Mouse (Mus musculus): ENCODE measurements around the gene Cd300ld3. TPM values are rescaled to one million over a fixed set of nuclear protein-coding genes. Genes with fewer than 3 reads are reported as not detected.
"Not testable (repeated sequence)": the region's sequence is repeated elsewhere in the genome, so short reads cannot be mapped to it uniquely, and the experiment has no call there.

The Cd300ld3 gene
- total RNA-seq, 2 experiments from 2014 or later, result 1.8 TPM; not detected in 1

- DNase-seq (ENCODE audit: low spot score in 2 of 2), result no peak
Measured at GRCm38 (mm10) chr11:115054537-115054936, 6.3 kb upstream of the Cd300ld3 start.

DNA sequence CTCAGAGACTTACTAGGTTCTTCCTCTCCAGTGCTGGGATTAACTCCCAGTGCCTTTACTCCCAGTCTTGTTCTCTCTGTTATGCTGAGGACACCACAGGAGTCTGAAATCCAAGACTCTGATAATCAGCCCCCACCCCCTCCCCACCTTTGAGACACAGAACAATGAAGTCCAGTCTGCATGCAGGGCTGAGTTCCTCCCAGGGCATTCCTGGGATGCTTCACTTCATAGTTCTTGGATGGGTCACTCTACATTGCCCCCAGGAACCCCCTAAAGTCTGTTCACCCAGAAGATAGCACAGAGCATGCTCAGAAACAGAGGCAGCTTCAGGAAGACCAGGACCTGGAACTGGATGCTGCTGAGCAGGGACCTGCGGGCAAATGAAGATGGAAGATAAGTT is 4.8 kb upstream of the Cd300ld3 start:
- no peak for DNase-seq (ENCODE audit: low spot score in 2 of 2)

- no peak for DNase-seq (ENCODE audit: low spot score in 2 of 2)
Measured at GRCm38 (mm10) chr11:115052206-115052605, 4.0 kb upstream of the Cd300ld3 start.

DNA sequence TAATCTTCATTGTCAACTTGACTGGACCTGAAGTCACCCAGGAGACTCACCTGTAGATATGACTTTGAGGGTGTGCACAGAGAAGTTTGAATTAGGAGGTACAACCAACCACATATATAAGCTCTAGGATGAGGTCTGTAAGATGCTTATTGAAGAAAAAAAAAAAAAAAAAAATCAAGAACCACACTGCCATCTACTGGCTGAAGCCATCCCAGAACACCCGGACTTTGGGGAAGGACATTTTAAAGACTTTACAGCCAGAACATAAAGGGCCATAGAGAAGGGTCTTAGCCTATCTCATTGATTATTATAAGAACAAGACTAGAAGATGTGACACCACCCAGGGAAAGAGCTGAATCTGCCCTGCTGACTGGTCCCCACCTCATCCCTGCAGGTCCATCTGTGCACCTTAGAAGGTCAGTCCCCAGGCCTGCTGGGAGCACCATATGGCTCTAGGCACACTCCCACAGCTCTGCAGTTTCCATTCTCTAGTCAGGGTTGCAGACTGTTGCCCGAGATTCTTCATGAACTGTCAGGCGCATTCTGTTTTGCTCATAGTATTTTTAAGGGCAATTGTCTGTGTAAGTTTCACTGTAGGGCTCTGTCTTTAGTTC is 1.2 kb upstream of the Cd300ld3 start:
- DNase-seq (ENCODE audit: low spot score in 2 of 2), result peak in 1 of 2 experiments; percentile 18

DNA sequence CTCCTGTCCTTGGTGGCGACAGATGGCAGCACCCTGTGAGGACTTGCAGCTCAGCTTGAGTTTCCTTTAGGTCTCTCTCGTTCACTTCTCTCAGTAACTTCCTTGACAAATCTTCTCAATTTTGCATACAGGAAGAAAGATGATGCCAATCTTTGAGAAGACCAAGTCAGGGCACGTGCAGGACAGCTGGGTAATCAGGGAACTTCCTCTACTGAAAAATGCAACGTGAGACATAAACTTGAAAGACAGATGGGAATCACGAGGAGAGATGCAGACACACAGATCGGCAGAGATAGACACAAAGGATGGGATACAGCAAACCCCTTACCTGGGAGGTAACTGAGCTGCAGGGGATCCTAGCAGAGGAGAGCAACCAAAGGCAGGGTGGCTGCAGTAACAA is 10.5 kb downstream of the Cd300ld3 start, which contains the start of gene Cd300ld5:
Gene Cd300ld5, minus strand, starts transcription at position 101 of the 400 bp plus-strand sequence.
- DNase-seq (ENCODE audit: low spot score in 2 of 2), result not testable (repeated sequence)

- not testable (repeated sequence) for DNase-seq (ENCODE audit: low spot score in 2 of 2)
Measured at GRCm38 (mm10) chr11:115026912-115027311, 21.3 kb downstream of the Cd300ld3 start, which contains the start of gene Cd300ld4. Cd300ld4 (minus strand) TSS chr11:115027012.

- DNase-seq (ENCODE audit: low spot score in 2 of 2), result not testable (repeated sequence)
Measured at GRCm38 (mm10) chr11:115016093-115016492, 32.1 kb downstream of the Cd300ld3 start, which contains the start of gene Cd300ld2. Cd300ld2 (minus strand) TSS chr11:115016193.

DNA sequence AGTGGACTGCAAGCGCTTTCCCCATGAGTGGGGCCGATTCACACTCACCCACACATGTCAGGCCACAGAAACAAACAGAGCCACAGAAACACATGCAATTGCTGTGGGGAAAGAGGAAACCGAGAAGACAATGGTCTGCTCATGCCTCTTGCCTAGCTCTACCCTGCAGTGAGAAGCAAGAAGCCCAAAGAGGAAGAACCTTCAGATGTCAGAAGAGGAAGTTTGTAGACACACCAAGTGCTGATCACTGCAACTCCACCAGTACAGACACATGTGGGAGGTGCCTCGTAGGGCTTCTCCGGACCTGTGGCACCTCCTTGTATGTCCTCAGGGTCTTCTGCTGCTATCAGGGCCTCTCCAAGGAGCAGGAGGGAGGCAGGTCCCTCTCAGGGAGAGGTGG is 44.1 kb downstream of the Cd300ld3 start:
- no peak for DNase-seq (ENCODE audit: low spot score in 2 of 2)

GRCm38 (mm10) chr11:115001474-115002040 is 46.7 kb downstream of the Cd300ld3 start, which contains the start of gene Cd300c2:
Cd300c2 (minus strand) TSS chr11:115001880.
- DNase-seq (ENCODE audit: low spot score in 2 of 2), result no peak

Other genes with a start within 250 kb of the Cd300ld3 start
- not detected for gene Gpr142, start 249.5 kb downstream of the Cd300ld3 start, total RNA-seq (2021)
- gene Gprc5c, start 197.3 kb downstream of the Cd300ld3 start, total RNA-seq (2021), result 1 to 10 TPM; 3.3 to 3.7 TPM
- under 1 TPM; 0.41 to 0.50 TPM for gene Cd300a, start 158.4 kb downstream of the Cd300ld3 start, total RNA-seq (2021)
- not detected for gene Cd300lb, start 114.0 kb downstream of the Cd300ld3 start, total RNA-seq (2021)
- gene Cd300c, start 79.3 kb downstream of the Cd300ld3 start, total RNA-seq (2021), result not detected
- gene Cd300ld, start 58.5 kb downstream of the Cd300ld3 start, total RNA-seq (2021), result not detected
- 1 to 10 TPM; 3.9 to 4.1 TPM for gene Cd300c2, start 46.5 kb downstream of the Cd300ld3 start, total RNA-seq (2021)
- gene Cd300ld2, start 32.2 kb downstream of the Cd300ld3 start, total RNA-seq (2021), result not detected
- 1 to 10 TPM in 1 of 2 experiments, under 1 TPM in 1; 0.53 to 1.1 TPM for gene Cd300ld4, start 21.4 kb downstream of the Cd300ld3 start, total RNA-seq (2021)
- gene Cd300ld5, start 10.6 kb downstream of the Cd300ld3 start, total RNA-seq (2021), result 1 to 10 TPM in 1 of 2 experiments, not detected in 1; 1.0 TPM
- gene Cd300e, start 13.8 kb upstream of the Cd300ld3 start, total RNA-seq (2021), result not detected
- 1 to 10 TPM; 3.7 to 4.2 TPM for gene Rab37, start 43.0 kb upstream of the Cd300ld3 start, total RNA-seq (2021)
- under 1 TPM; 0.45 to 0.51 TPM for gene Cd300lf, start 85.6 kb upstream of the Cd300ld3 start, total RNA-seq (2021)
- gene Slc9a3r1, start 114.9 kb upstream of the Cd300ld3 start, total RNA-seq (2021), result 10 to 100 TPM; 66.9 to 70.4 TPM
- 10 to 100 TPM; 16.7 to 17.7 TPM for gene Tmem104, start 139.1 kb upstream of the Cd300ld3 start, total RNA-seq (2021)
- 10 to 100 TPM; 24.2 to 26.0 TPM for gene Nat9, start 139.4 kb upstream of the Cd300ld3 start, total RNA-seq (2021)
- gene Grin2c, start 218.8 kb upstream of the Cd300ld3 start, total RNA-seq (2021), result 10 to 100 TPM; 43.3 to 44.8 TPM
- 10 to 100 TPM; 19.0 to 19.9 TPM for gene Fdxr, start 228.6 kb upstream of the Cd300ld3 start, total RNA-seq (2021)
- gene Fads6, start 249.3 kb upstream of the Cd300ld3 start, total RNA-seq (2021), result 10 to 100 TPM; 16.7 to 17.3 TPM